Mouse (Mus musculus): ENCODE measurements at regions not wholly inside any gene's neighbourhood (a gene's known extent, or its start where the extent isn't known, plus 50 kb on each side); places are given as distances from the start of the nearest gene placed in this dataset.

GRCm38 (mm10) chr10:51056950-51057349, 162.4 kb downstream of the Sim1 start:
- no peak for TF ChIP-seq ZC3H11A (IDR thresholded peaks at IDR 0.05; ENCODE audit: borderline replicate concordance, low read depth, low read length)
- no peak overlapping the region for H3K27ac ChIP-seq (ENCODE audit: insufficient read depth, low read depth, low read length, poor library complexity, severe bottlenecking)
- H3K36me3 ChIP-seq (ENCODE audit: control insufficient read depth, insufficient read depth, low read length, poor library complexity, severe bottlenecking) = no peaks in the 10 kb centered on the region
- no peaks in the 10 kb centered on the region for H3K4me1 ChIP-seq (ENCODE audit: control insufficient read depth in 2 of 2, insufficient read depth in 2 of 2, low read length in 2 of 2, poor library complexity in 1 of 2)
- H3K9ac ChIP-seq (ENCODE audit: insufficient read depth, low read depth, low read length, poor library complexity, severe bottlenecking) = no peak overlapping the region
- no peak overlapping the region for H3K4me3 ChIP-seq (ENCODE audit: insufficient read depth in 1 of 2, low read depth in 1 of 2, low read length in 2 of 2, poor library complexity in 1 of 2, severe bottlenecking in 1 of 2)
- no peak for DNase-seq (ENCODE audit: low read depth, low spot score)
- no peaks in the 10 kb centered on the region for H3K9me3 ChIP-seq (ENCODE audit: control insufficient read depth, insufficient read depth, low read depth, low read length)
- in situ Hi-C loops (cut with MboI; ENCODE audit: low sequenced_read_pairs in 2 of 2, unreplicated experiment in 2 of 2) = no loop called here

- DNase-seq (ENCODE audit: low read depth, low spot score) = no peak
- Histone ChIP-seq H3K4me3 (ENCODE audit: insufficient read depth in 1 of 2, low read depth in 1 of 2, low read length in 2 of 2, poor library complexity in 1 of 2, severe bottlenecking in 1 of 2) (no peak overlapping the region), H3K9ac (ENCODE audit: insufficient read depth, low read depth, low read length, poor library complexity, severe bottlenecking) (no peak overlapping the region), H3K4me1 (ENCODE audit: control insufficient read depth in 2 of 2, insufficient read depth in 2 of 2, low read length in 2 of 2, poor library complexity in 1 of 2) (no peaks in the 10 kb centered on the region), H3K9me3 (ENCODE audit: control insufficient read depth, insufficient read depth, low read depth, low read length) (no peaks in the 10 kb centered on the region), H3K36me3 (ENCODE audit: control insufficient read depth, insufficient read depth, low read length, poor library complexity, severe bottlenecking) (no peaks in the 10 kb centered on the region), H3K27ac (ENCODE audit: insufficient read depth, low read depth, low read length, poor library complexity, severe bottlenecking) (no peak overlapping the region)
- in situ Hi-C loops (cut with MboI; ENCODE audit: low sequenced_read_pairs in 2 of 2, unreplicated experiment in 2 of 2) = no loop called here
- TF ChIP-seq CHD2 (IDR thresholded peaks at IDR 0.05; ENCODE audit: low read depth, low read length) (no peak), ZNF384 (IDR thresholded peaks at IDR 0.05; ENCODE audit: low read depth, low read length) (0 out of 2 replicates have a peak, but pooled peaks have one; percentile 20)
These were observed 163.8 kb downstream of the Sim1 start for GRCm38 (mm10) chr10:51058333-51058732.

- in situ Hi-C loops (cut with MboI; ENCODE audit: low sequenced_read_pairs in 2 of 2, unreplicated experiment in 2 of 2) = no loop called here
- TF ChIP-seq CHD2 (IDR thresholded peaks at IDR 0.05; ENCODE audit: low read depth, low read length) (no peak), MAFK (IDR thresholded peaks at IDR 0.05; ENCODE audit: insufficient read depth, low read depth, low read length) (peak; percentile 68; the same call in 1 of the 2 replicates), HCFC1 (IDR thresholded peaks at IDR 0.05; ENCODE audit: borderline replicate concordance, insufficient read depth, low read length) (no peak)
- Histone ChIP-seq H3K4me3 (ENCODE audit: insufficient read depth in 1 of 2, low read depth in 1 of 2, low read length in 2 of 2, poor library complexity in 1 of 2, severe bottlenecking in 1 of 2) (no peak overlapping the region), H3K27ac (ENCODE audit: insufficient read depth, low read depth, low read length, poor library complexity, severe bottlenecking) (no peak overlapping the region), H3K9me3 (ENCODE audit: control insufficient read depth, insufficient read depth, low read depth, low read length) (no peaks in the 10 kb centered on the region), H3K36me3 (ENCODE audit: control insufficient read depth, insufficient read depth, low read length, poor library complexity, severe bottlenecking) (no peaks in the 10 kb centered on the region), H3K9ac (ENCODE audit: insufficient read depth, low read depth, low read length, poor library complexity, severe bottlenecking) (no peak overlapping the region), H3K4me1 (ENCODE audit: control insufficient read depth in 2 of 2, insufficient read depth in 2 of 2, low read length in 2 of 2, poor library complexity in 1 of 2) (no peaks in the 10 kb centered on the region)
- DNase-seq (ENCODE audit: low read depth, low spot score) = no peak
These were observed 207.0 kb downstream of the Sim1 start for GRCm38 (mm10) chr10:51101590-51101989.

- H3K4me3 ChIP-seq (ENCODE audit: insufficient read depth in 1 of 2, low read depth in 1 of 2, low read length in 2 of 2, poor library complexity in 1 of 2, severe bottlenecking in 1 of 2) = no peak overlapping the region
- H3K9me3 ChIP-seq (ENCODE audit: control insufficient read depth, insufficient read depth, low read depth, low read length) = no peaks in the 10 kb centered on the region
- in situ Hi-C loops (cut with MboI; ENCODE audit: low sequenced_read_pairs in 2 of 2, unreplicated experiment in 2 of 2) = no loop called here
- H3K9ac ChIP-seq (ENCODE audit: insufficient read depth, low read depth, low read length, poor library complexity, severe bottlenecking) = no peak overlapping the region
- H3K27ac ChIP-seq (ENCODE audit: insufficient read depth, low read depth, low read length, poor library complexity, severe bottlenecking) = no peak overlapping the region
- no peaks in the 10 kb centered on the region for H3K4me1 ChIP-seq (ENCODE audit: control insufficient read depth in 2 of 2, insufficient read depth in 2 of 2, low read length in 2 of 2, poor library complexity in 1 of 2)
- TF ChIP-seq ZC3H11A (IDR thresholded peaks at IDR 0.05; ENCODE audit: borderline replicate concordance, low read depth, low read length) (no peak), CHD2 (IDR thresholded peaks at IDR 0.05; ENCODE audit: low read depth, low read length) (no peak), HCFC1 (IDR thresholded peaks at IDR 0.05; ENCODE audit: borderline replicate concordance, insufficient read depth, low read length) (no peak), ZNF384 (IDR thresholded peaks at IDR 0.05; ENCODE audit: low read depth, low read length) (no peak), MAFK (IDR thresholded peaks at IDR 0.05; ENCODE audit: insufficient read depth, low read depth, low read length) (peak; percentile 88)
- DNase-seq (ENCODE audit: low read depth, low spot score) = no peak
- H3K36me3 ChIP-seq (ENCODE audit: control insufficient read depth, insufficient read depth, low read length, poor library complexity, severe bottlenecking) = no peaks in the 10 kb centered on the region
These were observed 257.3 kb downstream of the Sim1 start for GRCm38 (mm10) chr10:51151833-51152232.

- Histone ChIP-seq H3K4me3 (ENCODE audit: insufficient read depth in 1 of 2, low read depth in 1 of 2, low read length in 2 of 2, poor library complexity in 1 of 2, severe bottlenecking in 1 of 2) (peak overlapping the region in 1 of 2 experiments; percentile 36; a peak in 1 of 4 replicates), H3K36me3 (ENCODE audit: control insufficient read depth, insufficient read depth, low read length, poor library complexity, severe bottlenecking) (no peaks in the 10 kb centered on the region), H3K27ac (ENCODE audit: insufficient read depth, low read depth, low read length, poor library complexity, severe bottlenecking) (no peak overlapping the region), H3K4me1 (ENCODE audit: control insufficient read depth in 2 of 2, insufficient read depth in 2 of 2, low read length in 2 of 2, poor library complexity in 1 of 2) (no peaks in the 10 kb centered on the region), H3K9me3 (ENCODE audit: control insufficient read depth, insufficient read depth, low read depth, low read length) (no peaks in the 10 kb centered on the region), H3K9ac (ENCODE audit: insufficient read depth, low read depth, low read length, poor library complexity, severe bottlenecking) (no peak overlapping the region)
- in situ Hi-C loops (cut with MboI; ENCODE audit: low sequenced_read_pairs in 2 of 2, unreplicated experiment in 2 of 2) = no loop called here
- TF ChIP-seq ZC3H11A (IDR thresholded peaks at IDR 0.05; ENCODE audit: borderline replicate concordance, low read depth, low read length) (no peak), MAFK (IDR thresholded peaks at IDR 0.05; ENCODE audit: insufficient read depth, low read depth, low read length) (no peak), CHD2 (IDR thresholded peaks at IDR 0.05; ENCODE audit: low read depth, low read length) (no peak), HCFC1 (IDR thresholded peaks at IDR 0.05; ENCODE audit: borderline replicate concordance, insufficient read depth, low read length) (no peak), ZNF384 (IDR thresholded peaks at IDR 0.05; ENCODE audit: low read depth, low read length) (no peak)
- no peak for DNase-seq (ENCODE audit: low read depth, low spot score)
These were observed 259.0 kb downstream of the Sim1 start for GRCm38 (mm10) chr10:51153484-51153985.
